Mouse (Mus musculus): ENCODE results near the gene Ppp1r14a. TPM values are rescaled to one million over a fixed set of nuclear protein-coding genes. Genes with fewer than 3 reads are reported as not detected.
A peak's percentile ranks its signal among the peaks of the same experiment; 100 is the strongest.

The Ppp1r14a gene
- total RNA-seq, 2 experiments from 2014 or later: 9.4 to 11.6 TPM

- intact Hi-C loops (cut with DNase I; ENCODE audit: low total_unique reads): loop anchor here (2.0 kb wide), 1 partner anchor 47 kb away; no protein-coding TSS in a partner anchor
- DNase-seq: no peak
Observed at GRCm38 (mm10) chr7:29294111-29294761, 5.1 kb downstream of the Ppp1r14a start.

- intact Hi-C loops (cut with DNase I; ENCODE audit: low total_unique reads): loop anchor here (2.0 to 5.0 kb wide), 2 partner anchors 49 to 164 kb away; partner anchors contain the start of gene Rasgrp4
- DNase-seq: no peak
Observed at GRCm38 (mm10) chr7:29295861-29296647, 6.9 kb downstream of the Ppp1r14a start.

GRCm38 (mm10) chr7:29296998-29297397 is 7.9 kb downstream of the Ppp1r14a start:
- intact Hi-C loops (cut with DNase I; ENCODE audit: low total_unique reads): loop anchor here (5.0 kb wide), 1 partner anchor 165 kb away; the partner anchor contains the start of gene Rasgrp4
- peak; percentile 63 for DNase-seq

GRCm38 (mm10) chr7:29301127-29301566 is 12.0 kb downstream of the Ppp1r14a start:
- peak; percentile 67 for DNase-seq
- intact Hi-C loops (cut with DNase I; ENCODE audit: low total_unique reads): no loop called here

- DNase-seq: no peak
- intact Hi-C loops (cut with DNase I; ENCODE audit: low total_unique reads): no loop called here
Observed at GRCm38 (mm10) chr7:29302641-29303040, 13.5 kb downstream of the Ppp1r14a start.

- intact Hi-C loops (cut with DNase I; ENCODE audit: low total_unique reads): no loop called here
- DNase-seq: peak; percentile 84
Observed at GRCm38 (mm10) chr7:29303738-29304462, 14.8 kb downstream of the Ppp1r14a start, which contains the start of gene Dpf1. Dpf1 (plus strand) TSS chr7:29303951.

GRCm38 (mm10) chr7:29304463-29305262 is 15.6 kb downstream of the Ppp1r14a start:
- intact Hi-C loops (cut with DNase I; ENCODE audit: low total_unique reads): no loop called here
- DNase-seq: no peak

GRCm38 (mm10) chr7:29305263-29305988 is 16.3 kb downstream of the Ppp1r14a start:
- intact Hi-C loops (cut with DNase I; ENCODE audit: low total_unique reads): no loop called here
- DNase-seq: no peak

GRCm38 (mm10) chr7:29306108-29306507 is 17.0 kb downstream of the Ppp1r14a start:
- intact Hi-C loops (cut with DNase I; ENCODE audit: low total_unique reads): no loop called here
- DNase-seq: no peak

- intact Hi-C loops (cut with DNase I; ENCODE audit: low total_unique reads): no loop called here
- no peak for DNase-seq
Observed at GRCm38 (mm10) chr7:29306619-29307018, 17.5 kb downstream of the Ppp1r14a start.

- intact Hi-C loops (cut with DNase I; ENCODE audit: low total_unique reads): no loop called here
- DNase-seq: peak; percentile 91
Observed at GRCm38 (mm10) chr7:29307350-29308104, 18.4 kb downstream of the Ppp1r14a start.

- DNase-seq: peak; percentile 61
- intact Hi-C loops (cut with DNase I; ENCODE audit: low total_unique reads): no loop called here
Observed at GRCm38 (mm10) chr7:29309221-29309721, 20.2 kb downstream of the Ppp1r14a start.

- no peak for DNase-seq
- intact Hi-C loops (cut with DNase I; ENCODE audit: low total_unique reads): no loop called here
Observed at GRCm38 (mm10) chr7:29309749-29310148, 20.6 kb downstream of the Ppp1r14a start.

- intact Hi-C loops (cut with DNase I; ENCODE audit: low total_unique reads): no loop called here
- no peak for DNase-seq
Observed at GRCm38 (mm10) chr7:29313051-29313450, 23.9 kb downstream of the Ppp1r14a start.

GRCm38 (mm10) chr7:29313572-29314261 is 24.6 kb downstream of the Ppp1r14a start:
- intact Hi-C loops (cut with DNase I; ENCODE audit: low total_unique reads): no loop called here
- DNase-seq: no peak

- intact Hi-C loops (cut with DNase I; ENCODE audit: low total_unique reads): no loop called here
- no peak for DNase-seq
Observed at GRCm38 (mm10) chr7:29314844-29315628, 25.9 kb downstream of the Ppp1r14a start.
